Mouse (Mus musculus) small intestine, adult 2 months (tissue): ENCODE results near the gene Phf5a. TPM values are rescaled to one million over a fixed set of nuclear protein-coding genes. Genes with fewer than 3 reads are reported as not detected.

Experiments
- H3K27ac ChIP-seq: fragments of 200-500 bp; 2 replicates; pipeline ENCODE4 v1.5.1; 2012; ENCODE audit warnings: low read depth, low read length, control low read depth, inconsistent platforms; ENCODE audit not compliant: insufficient read depth
- H3K27me3 ChIP-seq: fragments of 200-500 bp; 2 replicates; pipeline ENCODE4 v1.6.1; 2012; ENCODE audit warnings: mild to moderate bottlenecking, moderate library complexity, low read length, inconsistent platforms; ENCODE audit not compliant: control insufficient read depth, insufficient read depth
- H3K36me3 ChIP-seq: fragments of 200-500 bp; 2 replicates; pipeline ENCODE4 v1.6.1; 2012; ENCODE audit warnings: mild to moderate bottlenecking, low read length, control low read depth, inconsistent platforms; ENCODE audit not compliant: control insufficient read depth, insufficient read depth
- H3K4me1 ChIP-seq: fragments of 200-500 bp; 2 replicates; pipeline ENCODE4 v1.6.1; 2012; ENCODE audit warnings: low read length, inconsistent platforms, mixed read lengths; ENCODE audit not compliant: control insufficient read depth, insufficient read depth, insufficient read length
- H3K4me3 ChIP-seq: fragments of 200-500 bp; 2 replicates; pipeline ENCODE4 v1.5.1; 2012; ENCODE audit warnings: low read depth, mild to moderate bottlenecking, control low read depth, inconsistent platforms, low read length, moderate library complexity
- CTCF ChIP-seq: fragments of 200-500 bp; IDR thresholded peaks from 2 replicates; pipeline ENCODE4 v1.5.1; 2012; ENCODE audit warnings: low read depth, mild to moderate bottlenecking, control low read depth, inconsistent platforms, low read length, moderate library complexity, mixed read lengths; ENCODE audit not compliant: insufficient replicate concordance, insufficient read length; ENCODE audit errors: extremely low read depth
- POLR2A ChIP-seq: fragments of 200-500 bp; IDR thresholded peaks from 2 replicates; pipeline ENCODE4 v1.6.1; 2012; ENCODE audit warnings: low read depth, mild to moderate bottlenecking, control low read depth, inconsistent platforms, low read length, moderate library complexity
- WGBS: fragments of 180-500 bp; shearing (Covaris S2); methylation state at CpG from one replicate; pipeline ENCODE4 v1.1.7; 2018; 5-methylcytosine and 5-hydroxymethylcytosine counted together
- polyA plus RNA-seq: library from polyadenylated mRNA; depleted of rRNA; stranded (reverse); fragments of >200 nt; gene quantifications from 2 replicates; pipeline ENCODE4 v1.2.3, GENCODE M21; 2012

Phf5a gene
- polyA plus RNA-seq, 1 experiment, result 47.0 TPM

GRCm38 (mm10) chr15:81838554-81839235, 33.0 kb downstream of the Phf5a start:
- Histone ChIP-seq H3K27ac (peak overlapping the region; percentile 73), H3K4me1 (peaks cover 42% of the 10 kb centered on the region)
- WGBS, result 26% methylated on average over 14 of the region's 14 CpGs

GRCm38 (mm10) chr15:81836966-81837920, 34.5 kb downstream of the Phf5a start:
- Histone ChIP-seq H3K4me3 (no peak overlapping the region), H3K36me3 (no peaks in the 10 kb centered on the region), H3K4me1 (peaks cover 43% of the 10 kb centered on the region), H3K27me3 (no peaks in the 10 kb centered on the region), H3K27ac (peak overlapping the region; percentile 94)
- no peak for TF ChIP-seq CTCF
- no peak for TF ChIP-seq POLR2A
- WGBS, result 47% methylated on average over 7 of the region's 7 CpGs

More at GRCm38 (mm10) chr15:81838554-81839235, 33.0 kb downstream of the Phf5a start:
- no peak for TF ChIP-seq POLR2A
- no peak for TF ChIP-seq CTCF
- Histone ChIP-seq H3K27me3 (no peaks in the 10 kb centered on the region), H3K4me3 (no peak overlapping the region), H3K36me3 (no peaks in the 10 kb centered on the region)

GRCm38 (mm10) chr15:81836124-81836821, 35.4 kb downstream of the Phf5a start:
- no peaks in the 10 kb centered on the region for H3K27me3 ChIP-seq
- WGBS, result 7% methylated on average over 33 of the region's 33 CpGs
- H3K4me3 ChIP-seq, result peak overlapping the region; percentile 54
- no peaks in the 10 kb centered on the region for H3K36me3 ChIP-seq
- TF ChIP-seq POLR2A (peak; percentile 45; the same call in 1 of the 2 replicates), CTCF (no peak)
- peak overlapping the region; percentile 94 for H3K27ac ChIP-seq
- peaks cover 47% of the 10 kb centered on the region for H3K4me1 ChIP-seq

GRCm38 (mm10) chr15:81835007-81835880, 36.5 kb downstream of the Phf5a start:
- Histone ChIP-seq H3K27me3 (no peaks in the 10 kb centered on the region), H3K4me1 (peaks cover 50% of the 10 kb centered on the region)

GRCm38 (mm10) chr15:81834171-81834841, 37.4 kb downstream of the Phf5a start:
- no peak for TF ChIP-seq CTCF
- TF ChIP-seq POLR2A, result no peak
- peaks cover 42% of the 10 kb centered on the region for H3K4me1 ChIP-seq
- H3K4me3 ChIP-seq, result no peak overlapping the region
- no peaks in the 10 kb centered on the region for H3K27me3 ChIP-seq
- peak overlapping the region; percentile 69 for H3K27ac ChIP-seq
- 90% methylated on average over 3 of the region's 3 CpGs for WGBS
- H3K36me3 ChIP-seq, result no peaks in the 10 kb centered on the region

More at GRCm38 (mm10) chr15:81835007-81835880, 36.5 kb downstream of the Phf5a start:
- TF ChIP-seq CTCF (no peak), POLR2A (no peak)
- Histone ChIP-seq H3K4me3 (no peak overlapping the region), H3K36me3 (no peaks in the 10 kb centered on the region), H3K27ac (peak overlapping the region; percentile 94)
- 39% methylated on average over 10 of the region's 10 CpGs for WGBS

- Histone ChIP-seq H3K36me3 (peaks cover 3% of the 10 kb centered on the region; the same call in 1 of the 2 replicates), H3K27me3 (no peaks in the 10 kb centered on the region), H3K4me1 (peaks cover 37% of the 10 kb centered on the region), H3K27ac (peak overlapping the region; percentile 69), H3K4me3 (no peak overlapping the region)
- no peak for TF ChIP-seq POLR2A
- no peak for TF ChIP-seq CTCF
- whole genome bisulfite sequencing, result 80% methylated on average over 4 of the region's 4 CpGs
Observed at GRCm38 (mm10) chr15:81833481-81833880, 38.2 kb downstream of the Phf5a start.
